Mouse (Mus musculus) thymus, adult 18-20 months (tissue): Measurements from ENCODE around the gene Fgfr2.

ENCODE experiments used
- DNase-seq, 2 experiments: peaks; one replicate each; pipeline ENCODE4 v3.0.0; 2022; ENCODE audit warnings: mixed read lengths in 2 of 2

Gene Fgfr2

DNA sequence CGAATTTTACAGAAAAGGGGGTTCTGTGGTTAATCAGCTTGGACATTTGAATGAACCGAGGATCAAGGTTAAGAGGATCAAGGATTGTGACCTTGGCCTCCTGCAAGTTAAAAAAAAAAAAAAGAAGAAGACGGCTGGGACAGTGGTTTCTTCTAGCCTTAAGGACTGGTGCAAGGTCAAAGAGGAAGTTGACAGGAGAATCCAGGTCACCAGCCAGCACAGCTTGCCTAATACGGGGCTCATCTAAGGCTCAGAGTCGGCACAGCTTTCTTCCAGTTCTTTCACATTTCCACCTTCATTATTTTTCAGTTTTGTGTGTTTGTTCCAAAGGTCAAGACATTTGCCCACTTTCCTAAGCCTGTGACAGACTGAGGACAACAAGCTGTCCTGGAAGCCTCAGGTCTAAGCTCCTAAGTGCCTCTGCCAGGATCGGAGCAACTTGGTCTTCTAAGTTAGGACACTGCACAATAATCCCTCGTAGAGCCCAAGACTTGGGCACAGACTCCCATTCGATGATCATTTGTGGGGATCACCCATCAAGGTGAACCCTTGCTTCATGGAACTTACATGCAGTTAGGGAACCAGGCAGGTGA, 2532.2 kb downstream of the Fgfr2 start:
- DNase-seq = no peak

DNA sequence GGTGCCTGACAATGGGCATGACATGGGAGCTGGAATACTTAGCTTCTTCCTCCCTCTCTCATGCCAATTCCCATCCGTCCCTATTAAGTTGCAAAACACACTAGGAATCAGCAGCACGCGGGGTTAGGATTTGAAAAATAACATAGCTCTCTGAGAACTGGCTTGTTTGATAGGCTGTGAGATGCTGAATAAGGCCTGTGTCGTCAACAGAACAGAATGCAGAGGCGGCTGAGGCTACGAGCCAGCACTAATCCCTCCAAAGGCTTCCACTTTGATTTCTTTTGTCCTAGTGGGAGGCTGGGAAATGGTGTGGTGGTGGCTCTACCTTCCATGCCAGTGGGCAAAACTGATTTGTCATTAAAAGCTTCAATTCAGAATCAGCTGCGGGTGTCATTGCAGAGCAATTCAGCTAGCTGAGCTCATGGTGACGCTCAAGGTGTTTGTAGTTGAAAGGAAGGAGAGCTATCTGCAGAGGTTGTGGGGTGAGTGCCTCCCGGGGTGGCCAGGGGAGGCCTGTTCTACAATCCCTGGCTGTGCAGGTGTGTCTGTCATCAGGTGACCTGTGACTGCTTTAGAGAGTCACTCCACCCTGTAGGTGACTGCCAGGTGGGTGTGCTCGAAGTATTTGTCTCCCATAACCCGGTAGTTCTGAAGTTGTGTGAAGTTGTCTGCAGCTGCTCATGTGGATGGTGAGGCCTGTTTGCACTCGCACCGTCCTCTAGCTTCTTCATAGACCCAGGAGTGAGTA, 2532.9 kb downstream of the Fgfr2 start:
- DNase-seq = no peak

GRCm38 (mm10) chr7:130586521-130587072, 2536.6 kb downstream of the Fgfr2 start:
- DNase-seq = no peak

GRCm38 (mm10) chr7:130578607-130579006, 2544.5 kb downstream of the Fgfr2 start:
- DNase-seq = no peak

GRCm38 (mm10) chr7:130578066-130578465, 2545.1 kb downstream of the Fgfr2 start:
- DNase-seq = no peak

- DNase-seq = no peak
These were observed 2545.7 kb downstream of the Fgfr2 start, which contains the start of gene Tacc2 for GRCm38 (mm10) chr7:130577388-130578003. Gene Tacc2, plus strand, starts transcription at chr7:130577438.

DNA sequence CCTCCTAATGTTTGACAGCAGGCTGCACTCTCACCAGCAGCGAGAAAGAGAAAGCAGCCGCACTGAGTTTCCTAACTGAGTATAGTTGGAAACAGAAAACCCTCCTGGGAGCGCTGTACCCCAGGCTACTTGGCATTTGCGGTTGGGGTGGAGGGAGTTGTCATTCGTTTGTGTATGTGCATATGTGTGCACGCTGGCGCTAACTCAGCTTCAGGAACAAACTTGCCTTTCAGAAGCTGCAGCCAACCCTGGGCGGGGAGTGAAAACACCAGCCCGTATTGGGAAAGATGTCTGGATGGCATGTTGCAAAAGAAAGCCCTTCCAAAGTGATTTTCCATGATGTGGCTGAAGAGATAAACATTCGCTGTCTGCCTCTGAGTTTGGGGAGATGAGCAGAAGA, 2546.2 kb downstream of the Fgfr2 start:
- no peak for DNase-seq

GRCm38 (mm10) chr7:130574211-130574991, 2548.7 kb downstream of the Fgfr2 start:
- DNase-seq = no peak

- no peak for DNase-seq
These were observed 2549.4 kb downstream of the Fgfr2 start for GRCm38 (mm10) chr7:130573746-130574145.

- DNase-seq = no peak
These were observed 2550.3 kb downstream of the Fgfr2 start, which contains the start of gene Nsmce4a for GRCm38 (mm10) chr7:130572821-130573220. Gene Nsmce4a, minus strand, starts transcription at chr7:130573118.

DNA sequence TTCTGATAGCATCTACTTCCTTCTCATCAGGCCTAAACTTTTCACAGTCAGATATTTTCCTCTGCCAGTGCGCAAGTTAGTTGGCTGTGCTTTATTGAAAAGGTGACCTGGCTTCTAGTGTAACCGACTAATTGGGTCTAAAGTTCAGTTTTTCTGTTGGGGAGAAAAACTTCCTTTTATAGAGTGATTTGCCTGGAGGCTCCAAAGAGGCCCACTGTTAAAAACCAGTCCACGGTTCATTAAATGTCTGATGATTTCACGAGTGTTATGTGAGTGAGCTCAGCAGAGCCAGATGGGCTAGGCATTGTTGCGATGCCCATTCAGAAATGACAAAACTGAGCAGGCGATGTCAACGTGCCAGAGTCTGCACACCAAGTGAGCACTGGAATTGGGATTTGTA, 2552.7 kb downstream of the Fgfr2 start:
- DNase-seq = no peak

DNA sequence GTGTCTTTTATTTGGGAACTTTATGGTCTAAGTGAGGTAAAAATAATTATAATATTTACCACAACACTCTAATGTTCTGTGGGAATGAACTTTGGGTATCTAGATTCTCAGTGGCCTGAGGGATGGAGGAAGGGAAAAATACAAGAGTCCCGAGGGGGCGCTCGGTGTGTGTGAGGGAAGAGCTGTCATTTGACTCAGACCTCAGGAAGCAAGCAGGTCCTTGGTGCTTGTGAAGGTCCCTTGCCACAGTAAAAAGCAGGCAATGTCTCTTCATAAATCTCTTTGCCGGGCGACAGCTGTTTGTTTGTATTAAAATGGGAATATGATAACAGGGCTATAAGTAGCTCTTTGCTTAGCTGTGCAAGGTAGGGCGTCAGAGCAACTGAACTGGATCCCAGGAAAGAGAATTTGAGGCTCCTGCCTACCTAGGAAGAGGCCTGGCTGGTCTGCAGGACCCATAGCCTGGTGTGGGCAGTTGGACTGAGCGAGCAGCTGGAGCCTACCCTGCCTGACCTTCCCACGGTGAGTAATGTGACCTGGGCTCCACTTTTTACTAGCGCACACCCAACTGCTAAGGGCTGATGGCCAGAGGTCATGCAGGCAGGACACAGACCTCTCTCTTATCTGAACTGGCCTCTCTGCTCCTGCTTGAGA, 2554.2 kb downstream of the Fgfr2 start:
- DNase-seq = no peak

DNA sequence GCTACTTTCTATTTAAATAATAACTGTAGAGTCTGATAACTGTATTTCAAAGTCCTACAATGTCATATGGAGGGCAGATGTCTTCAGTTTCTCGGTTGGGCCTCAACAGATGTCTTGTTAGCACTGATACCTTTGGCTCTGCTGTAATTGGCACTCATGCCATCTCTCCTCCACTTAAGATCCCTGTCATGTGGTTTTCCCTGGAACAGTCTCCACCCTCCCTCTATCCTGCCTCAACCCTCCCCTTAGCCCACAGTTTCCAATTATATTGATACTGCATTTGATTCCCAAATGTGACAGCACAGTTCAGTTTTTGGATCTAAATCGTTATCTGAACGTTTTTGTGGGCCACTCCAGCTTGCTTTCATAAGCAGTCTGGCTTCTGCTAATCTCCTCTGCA, 2558.6 kb downstream of the Fgfr2 start:
- no peak for DNase-seq

DNA sequence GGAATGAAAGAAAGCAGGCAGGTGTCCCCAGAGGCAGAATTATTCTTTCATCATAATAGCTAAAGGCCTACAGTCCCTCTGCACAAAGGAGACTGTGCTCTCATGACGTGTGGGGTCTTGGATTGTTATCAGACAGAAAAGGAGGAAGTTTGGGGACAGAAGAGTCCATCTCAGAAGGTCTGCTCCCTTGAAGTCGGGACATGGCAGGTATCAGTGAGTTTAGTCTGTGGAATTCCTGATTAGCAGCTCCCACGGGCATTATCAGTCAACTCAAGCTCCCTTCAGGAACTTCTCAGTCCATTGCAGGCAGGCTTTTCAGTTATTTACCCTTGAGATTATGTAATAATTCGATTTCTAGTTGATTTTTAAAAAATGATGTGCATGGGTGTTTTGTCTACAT, 2559.3 kb downstream of the Fgfr2 start:
- DNase-seq = no peak

DNA sequence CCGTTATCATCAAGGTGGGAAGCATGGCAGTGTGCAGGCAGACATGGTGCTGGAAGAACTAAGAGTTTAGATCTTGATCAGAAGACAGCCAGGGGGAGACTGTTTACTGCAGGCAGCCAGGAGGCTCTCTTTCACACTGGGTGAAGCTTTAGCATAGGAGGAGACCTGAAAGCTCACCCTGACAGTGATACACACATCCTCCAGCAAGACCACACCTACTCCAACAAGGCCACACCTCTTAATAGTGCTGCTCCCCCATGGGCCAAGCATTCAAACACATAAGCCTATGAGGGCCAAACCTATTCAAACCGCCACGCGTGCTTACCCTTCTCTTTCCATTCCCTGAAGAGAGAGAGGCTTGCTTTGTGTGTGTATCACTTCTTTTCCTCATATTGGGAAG, 2559.9 kb downstream of the Fgfr2 start:
- DNase-seq = no peak

DNA sequence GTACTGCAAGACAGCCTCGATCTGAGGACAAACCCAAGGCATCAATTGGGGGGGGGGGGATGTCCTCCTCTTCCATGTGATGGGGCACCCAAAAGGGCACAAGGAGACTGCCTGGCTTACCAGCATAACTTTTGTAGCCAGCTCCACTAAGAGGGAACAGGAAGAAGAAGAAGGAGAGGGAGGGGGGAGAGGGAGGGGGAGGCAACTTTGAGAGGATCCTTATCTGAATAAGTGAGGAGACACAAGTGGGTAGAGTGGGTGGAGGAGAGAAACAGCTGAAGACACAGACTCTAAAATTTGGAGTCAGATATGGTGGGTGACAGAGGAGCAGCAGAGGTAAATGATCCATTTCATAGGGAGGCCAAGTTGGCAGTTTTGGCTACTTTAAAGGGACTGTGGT, 2562.2 kb downstream of the Fgfr2 start:
- DNase-seq = no peak

- no peak for DNase-seq
These were observed 2564.6 kb downstream of the Fgfr2 start for GRCm38 (mm10) chr7:130558592-130558991.

GRCm38 (mm10) chr7:130555597-130555996, 2567.6 kb downstream of the Fgfr2 start:
- DNase-seq = no peak

GRCm38 (mm10) chr7:130553321-130553720, 2569.8 kb downstream of the Fgfr2 start:
- no peak for DNase-seq

DNA sequence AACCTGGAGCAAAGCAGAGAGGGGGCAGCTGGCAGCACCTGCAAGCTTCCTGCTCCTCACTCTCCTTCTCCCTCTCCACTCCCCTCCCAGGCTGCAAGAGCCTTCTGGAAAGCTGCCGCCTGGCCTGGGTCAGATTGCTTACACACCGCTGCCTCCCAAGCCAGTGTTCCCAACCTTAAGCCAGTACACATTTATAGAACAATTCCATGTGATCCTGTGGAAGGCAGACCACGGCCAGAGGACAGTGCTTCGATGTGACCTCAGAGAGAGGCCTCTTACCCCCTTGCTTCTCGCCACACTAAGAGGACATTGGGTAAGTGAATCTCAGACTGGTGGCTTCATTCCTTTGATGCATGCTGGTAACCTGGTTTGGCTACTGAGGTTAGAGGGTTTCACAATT, 2570.4 kb downstream of the Fgfr2 start:
- no peak for DNase-seq

DNA sequence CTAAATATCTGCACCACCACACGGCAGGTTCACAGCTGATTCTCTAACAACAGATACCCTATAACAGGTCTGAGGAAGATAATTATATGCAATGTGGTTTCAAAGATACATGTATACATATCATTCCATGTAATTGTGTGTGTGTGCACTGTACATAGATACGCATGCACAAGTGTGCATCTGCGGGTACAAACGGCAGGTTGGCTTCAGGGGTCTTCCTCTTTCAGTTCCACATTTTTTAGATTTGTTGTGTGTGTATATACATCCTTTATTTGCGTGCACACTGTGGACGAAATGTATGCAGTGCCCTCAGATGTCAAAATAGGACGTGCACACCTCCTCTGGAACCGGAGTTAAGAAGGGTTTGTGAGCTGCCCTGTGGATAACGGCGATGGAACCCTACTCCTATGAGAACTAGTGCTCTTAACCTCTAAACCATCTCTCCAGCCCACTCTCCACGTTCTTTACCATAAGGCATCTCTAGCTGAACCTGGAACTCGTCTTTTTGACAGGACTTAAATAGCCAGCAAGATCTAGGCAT, 2575.4 kb downstream of the Fgfr2 start:
- DNase-seq = no peak
